Mouse (Mus musculus) mesoderm, embryonic 11.5 days (tissue): ENCODE data around the gene Cd2bp2.
"Not testable (repeated sequence)": the region's sequence is repeated elsewhere in the genome, so short reads cannot be mapped to it uniquely, and the experiment has no call there.

ENCODE experiments used
- DNase-seq: peaks from one replicate; pipeline ENCODE4 v3.0.0-alpha.2; 2012; ENCODE audit warnings: low read depth, low spot score

The Cd2bp2 gene

DNA sequence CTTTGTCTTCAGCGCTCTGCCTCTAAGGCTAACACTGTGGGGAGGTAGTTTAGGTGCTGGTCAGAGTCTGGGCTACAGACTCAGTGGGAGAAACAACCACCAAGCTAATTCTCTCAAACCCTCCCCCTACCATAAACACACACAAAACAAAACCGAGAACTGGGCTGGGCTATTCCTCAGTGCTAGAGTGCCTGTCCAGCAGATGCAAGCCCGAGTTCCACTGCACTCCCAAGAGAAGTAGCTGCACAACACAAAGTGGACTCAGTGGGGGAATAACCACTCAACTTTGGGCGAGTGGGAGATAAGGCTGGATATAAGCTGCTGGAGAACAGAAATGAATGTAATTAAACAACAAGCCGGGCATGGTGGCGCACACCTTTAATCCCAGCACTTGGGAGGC is 5.2 kb downstream of the Cd2bp2 start:
- no peak for DNase-seq

DNA sequence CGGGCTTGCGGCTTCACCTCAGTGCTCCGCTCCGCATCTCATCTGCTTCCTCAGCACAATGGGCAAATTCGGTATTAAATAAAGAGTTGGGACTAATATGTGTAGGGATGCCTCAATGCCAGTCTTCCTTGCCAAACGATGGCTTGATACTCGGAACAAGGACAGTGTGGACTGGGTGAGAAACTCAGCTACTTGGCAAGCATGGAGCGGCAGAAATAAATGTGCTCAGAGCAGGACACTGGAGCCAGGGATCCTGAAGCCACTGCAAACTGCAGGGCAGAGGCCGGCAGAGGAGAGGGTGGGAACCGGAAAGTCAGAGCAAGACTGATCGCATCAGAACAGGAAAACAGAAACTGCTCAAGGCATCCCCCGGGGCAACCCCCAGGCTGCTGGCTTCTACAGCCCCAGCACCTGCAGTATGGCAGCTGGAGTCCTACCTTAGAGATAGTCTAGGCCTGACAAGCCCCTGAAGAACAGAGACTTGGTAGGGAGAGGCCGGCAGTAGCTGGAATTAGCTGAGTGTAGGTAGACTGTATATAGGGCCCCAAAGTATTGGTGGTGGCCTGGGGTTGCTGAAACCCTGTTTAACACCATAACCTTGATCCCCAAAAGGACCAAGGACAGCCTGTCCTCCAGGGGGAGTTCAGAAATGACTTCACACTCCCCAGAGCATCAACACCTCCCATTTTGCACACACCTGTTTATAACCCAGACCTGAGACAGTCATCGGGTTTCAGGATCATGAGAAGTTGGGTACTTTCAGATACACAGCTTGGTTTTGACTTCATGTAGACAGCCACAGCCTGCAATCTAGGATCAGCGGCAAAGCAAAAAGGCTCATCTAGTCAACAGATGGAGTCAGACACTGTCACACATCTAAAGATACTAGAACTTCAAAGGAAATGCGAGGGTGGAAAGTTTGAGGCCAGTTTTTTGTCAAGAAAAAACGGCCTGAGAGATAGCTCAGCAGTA is 7.3 kb downstream of the Cd2bp2 start:
- no peak for DNase-seq

DNA sequence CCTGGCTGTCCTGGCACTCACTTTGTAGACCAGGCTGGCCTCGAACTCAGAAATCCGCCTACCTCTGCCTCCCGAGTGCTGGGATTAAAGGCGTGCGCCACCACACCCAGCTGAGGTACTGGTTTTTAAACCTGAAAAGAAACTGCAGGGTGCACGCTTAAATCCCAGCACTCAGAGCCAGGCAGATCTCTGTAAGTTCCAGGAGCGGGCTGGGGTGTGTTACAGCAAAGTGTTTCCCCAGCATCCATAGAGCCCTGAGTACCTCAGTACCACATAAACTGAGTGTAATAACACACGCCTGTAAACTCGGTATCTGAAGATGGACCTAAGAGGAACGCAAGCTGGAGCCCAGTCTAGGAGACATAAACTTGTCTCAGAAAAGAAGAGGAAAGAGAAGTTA is 8.5 kb downstream of the Cd2bp2 start:
- DNase-seq, result no peak

DNA sequence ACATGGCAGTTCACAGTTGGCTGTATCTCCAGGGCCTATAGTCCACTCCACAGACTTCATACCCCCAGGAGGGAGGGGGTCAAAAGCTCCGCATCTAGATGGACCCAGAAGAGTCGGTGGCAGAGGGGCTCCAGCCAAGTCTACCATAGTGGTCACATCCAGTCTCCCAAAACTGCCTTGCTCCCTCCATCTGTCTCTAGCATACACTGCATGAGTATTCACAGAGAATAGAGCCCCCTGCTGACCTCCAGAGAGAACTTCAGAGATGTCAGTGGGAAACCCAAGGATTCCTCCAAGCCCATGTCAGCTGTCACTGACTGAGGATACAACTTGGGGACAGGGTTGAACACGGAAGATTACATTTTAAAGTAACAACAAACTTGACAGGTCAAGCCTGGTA is 10.2 kb downstream of the Cd2bp2 start:
- DNase-seq, result no peak

DNA sequence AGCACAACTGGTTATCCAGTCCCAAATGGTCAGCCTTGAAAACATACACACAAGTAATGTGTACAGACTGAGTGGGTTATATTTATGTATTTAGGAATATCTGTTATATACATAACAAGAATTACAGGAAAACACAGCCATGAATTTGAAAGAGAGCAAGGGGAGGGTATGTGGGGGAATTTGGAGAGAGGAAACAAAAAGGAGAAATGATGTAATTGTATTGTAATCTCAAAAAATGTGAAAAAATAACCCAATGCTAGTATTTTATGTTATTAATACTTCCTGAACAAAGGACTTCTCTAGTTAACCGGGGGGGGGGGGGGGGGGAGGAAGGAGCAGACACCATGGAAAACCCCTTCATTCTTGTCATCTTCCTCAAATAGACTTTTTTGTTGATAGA is 11.1 kb downstream of the Cd2bp2 start:
- DNase-seq, result no peak

DNA sequence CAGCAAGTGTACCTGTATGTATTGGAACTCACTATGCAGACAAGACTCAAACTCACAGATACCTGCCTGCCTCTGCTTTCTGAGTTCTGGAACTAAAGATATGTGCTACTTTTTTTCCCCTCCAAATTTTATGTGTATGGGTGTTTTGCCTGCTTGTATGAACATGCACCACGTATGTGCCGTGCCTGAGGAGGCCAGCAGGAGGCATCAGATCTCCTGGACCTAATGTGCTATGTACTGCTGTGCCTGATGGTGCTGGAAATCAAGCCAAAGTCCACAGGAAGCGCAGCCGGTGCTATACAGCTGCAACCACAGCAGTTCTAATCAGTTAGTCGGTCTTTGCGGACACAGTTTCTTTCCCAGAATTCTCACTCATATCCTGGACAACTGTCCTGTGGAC is 12.0 kb downstream of the Cd2bp2 start:
- DNase-seq, result no peak

DNA sequence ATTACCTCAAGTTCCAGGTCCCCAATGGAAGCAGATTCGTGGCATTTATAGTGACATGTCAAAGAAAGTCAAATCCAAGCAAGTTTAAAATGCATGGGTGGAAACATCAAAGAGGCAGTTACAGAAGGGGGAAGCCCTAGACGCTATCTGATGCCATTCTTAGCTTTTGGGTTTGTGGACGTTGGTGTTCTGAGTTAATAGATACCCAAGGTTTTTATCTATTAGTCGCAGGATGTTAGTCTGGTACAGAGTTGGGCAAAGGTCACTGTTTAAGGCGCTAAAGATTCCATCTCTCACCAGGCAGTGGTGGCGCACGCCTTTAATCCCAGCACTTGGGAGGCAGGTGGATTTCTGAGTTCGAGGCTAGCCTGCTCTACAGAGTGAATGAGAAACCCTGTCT is 12.5 kb downstream of the Cd2bp2 start:
- DNase-seq, result no peak

DNA sequence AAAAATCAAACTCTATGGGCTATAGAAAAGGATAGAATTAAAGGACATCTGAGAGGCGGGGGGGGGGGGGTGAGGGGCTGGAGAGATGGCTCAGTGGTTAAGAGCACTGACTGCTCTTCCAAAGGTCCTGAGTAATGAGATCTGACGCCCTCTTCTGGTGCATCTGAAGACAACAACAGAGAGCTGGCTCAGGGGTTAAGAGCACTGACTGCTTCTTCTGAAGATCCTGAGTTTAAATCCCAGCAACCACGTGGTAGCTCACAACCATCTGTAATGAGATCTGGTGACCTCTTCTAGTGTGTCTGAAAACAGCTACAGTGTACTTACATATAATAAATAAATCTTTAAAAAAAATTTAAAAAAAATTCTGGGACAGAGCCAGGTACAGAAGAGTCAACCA is 14.1 kb downstream of the Cd2bp2 start:
- not testable (repeated sequence) for DNase-seq

DNA sequence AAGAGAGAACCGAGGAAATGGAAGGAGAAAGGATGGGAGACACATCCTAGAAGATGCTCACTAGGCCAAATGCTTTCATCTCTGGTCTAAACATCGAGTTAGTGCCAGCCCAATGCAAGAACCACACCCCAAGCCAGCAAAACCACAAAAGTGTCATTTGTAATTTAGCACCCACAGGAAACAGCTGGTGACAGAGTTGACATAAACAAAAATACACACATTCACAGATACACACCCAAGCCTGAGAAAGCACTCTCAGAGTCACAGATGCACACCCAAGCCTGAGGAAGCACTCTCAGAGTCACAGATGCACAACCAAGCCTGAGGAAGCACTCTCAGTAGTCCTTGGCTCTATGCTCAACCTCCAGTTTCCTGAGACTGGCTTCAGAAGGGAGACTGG is 15.1 kb downstream of the Cd2bp2 start:
- DNase-seq, result no peak

DNA sequence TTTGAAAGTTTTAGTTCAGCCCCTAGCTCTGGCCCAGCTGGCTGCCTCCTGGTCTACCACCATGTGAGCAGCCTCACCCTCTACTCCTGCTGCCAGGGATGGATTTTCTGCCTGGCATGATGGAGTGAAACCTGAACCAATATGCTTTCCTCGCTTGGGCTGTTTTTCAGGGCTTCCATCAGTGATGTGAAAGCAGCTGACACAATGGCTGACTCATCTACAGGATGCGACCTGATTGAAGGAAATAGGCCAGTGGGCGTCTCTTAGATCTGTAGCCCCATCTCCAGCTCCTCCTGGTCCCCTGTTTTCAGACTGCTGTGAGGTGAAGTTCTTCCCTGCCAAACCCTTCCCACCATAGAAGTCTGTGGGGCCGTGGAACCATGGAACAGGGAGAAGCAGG is 18.9 kb downstream of the Cd2bp2 start:
- DNase-seq, result no peak

DNA sequence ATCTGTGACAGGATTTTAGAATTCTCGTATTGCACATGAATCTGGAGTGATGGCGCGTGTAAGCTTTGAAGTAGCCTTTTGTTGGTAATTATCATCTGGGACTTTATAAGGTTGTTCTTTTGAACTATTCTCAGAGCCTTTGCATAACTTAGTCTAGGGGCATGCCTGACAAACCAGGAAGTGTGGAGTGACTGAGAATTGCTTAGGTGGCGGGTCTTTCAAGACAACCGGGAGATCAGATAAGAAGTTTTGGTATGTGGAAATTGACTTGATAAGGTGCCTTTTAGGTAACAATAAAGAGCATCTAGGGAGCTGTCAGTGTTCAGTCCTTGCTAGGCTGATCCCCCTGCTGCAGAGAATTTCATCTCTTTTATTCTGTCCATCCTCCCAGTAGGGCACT is 29.3 kb downstream of the Cd2bp2 start:
- DNase-seq, result no peak

DNA sequence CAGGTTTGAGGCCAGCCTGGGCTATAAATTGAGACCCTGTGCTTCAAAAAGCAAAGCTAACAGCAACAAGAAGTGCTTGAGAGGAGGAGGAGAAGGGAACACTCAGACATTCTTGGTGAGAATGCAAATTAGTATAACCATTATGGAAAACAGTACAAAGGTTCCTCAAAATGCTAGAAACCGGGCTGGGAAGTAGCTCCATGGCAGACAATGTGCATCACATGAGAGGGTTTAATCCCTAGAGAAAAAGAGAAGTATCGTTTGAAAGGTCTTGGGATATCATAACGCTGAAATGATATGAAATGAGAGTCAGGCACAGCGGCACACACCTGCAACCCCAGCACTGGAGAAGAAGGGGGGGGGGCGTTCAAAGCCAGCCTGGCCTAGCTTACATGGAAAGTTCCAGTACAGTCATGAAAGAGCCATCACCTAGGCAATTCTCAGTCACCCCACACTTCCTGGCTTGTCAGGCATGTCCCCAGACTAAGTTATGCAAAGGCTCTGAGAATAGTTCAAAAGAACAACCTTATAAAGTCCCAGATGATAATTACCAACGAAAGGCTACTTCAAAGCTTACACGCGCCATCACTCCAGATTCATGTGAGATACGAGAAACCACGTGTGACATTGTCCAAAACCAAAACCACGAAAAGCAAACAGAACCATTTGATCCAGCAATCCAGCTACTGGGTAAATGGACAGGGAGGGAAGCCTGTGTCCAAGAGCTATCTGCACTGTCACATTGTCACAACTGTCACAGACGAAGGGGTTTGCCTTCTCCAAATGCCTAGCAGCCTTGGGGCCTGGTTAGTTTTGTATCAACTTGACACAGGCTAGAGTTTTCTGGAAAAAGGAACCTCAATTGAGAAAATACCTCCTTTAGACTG is 30.0 kb downstream of the Cd2bp2 start:
- no peak for DNase-seq

DNA sequence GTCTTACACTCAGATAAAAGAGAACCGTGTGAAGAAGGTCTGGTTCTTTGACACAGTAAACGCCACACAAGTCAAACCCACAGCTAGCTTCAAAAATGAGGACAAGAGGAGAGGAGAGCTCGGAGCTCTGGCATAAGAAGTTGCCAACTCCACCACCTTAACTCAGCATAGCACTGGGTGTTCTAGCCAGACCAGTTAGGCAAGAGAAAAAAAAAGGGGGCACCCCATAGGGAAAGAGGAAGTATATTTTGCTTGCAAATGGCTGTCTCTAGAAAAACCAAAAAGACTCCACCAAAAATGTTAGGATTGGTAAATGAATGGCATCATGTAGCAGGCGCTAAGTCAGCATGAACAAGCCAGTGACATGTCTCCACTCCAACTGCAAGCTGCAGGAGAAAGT is 31.8 kb downstream of the Cd2bp2 start:
- no peak for DNase-seq

DNA sequence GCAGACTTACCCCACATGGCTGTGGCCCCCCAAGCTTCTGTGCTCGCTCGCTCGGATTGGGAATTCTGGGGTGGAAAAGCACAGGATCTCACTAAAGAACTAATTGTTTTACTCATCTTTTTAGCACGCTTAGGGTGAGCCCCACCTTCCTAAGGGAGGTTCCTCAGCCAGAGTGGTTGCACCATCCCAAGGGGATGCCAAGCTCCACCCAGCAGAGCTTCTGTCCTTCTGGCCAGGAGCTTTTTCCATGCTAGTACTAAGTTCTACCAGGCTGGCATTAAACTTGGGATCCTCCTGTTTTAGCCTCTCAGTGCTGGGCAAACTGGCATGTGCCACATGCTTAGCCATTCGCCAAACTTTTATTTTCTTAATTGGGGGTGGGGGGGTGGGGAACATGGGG is 33.3 kb downstream of the Cd2bp2 start:
- no peak for DNase-seq

DNA sequence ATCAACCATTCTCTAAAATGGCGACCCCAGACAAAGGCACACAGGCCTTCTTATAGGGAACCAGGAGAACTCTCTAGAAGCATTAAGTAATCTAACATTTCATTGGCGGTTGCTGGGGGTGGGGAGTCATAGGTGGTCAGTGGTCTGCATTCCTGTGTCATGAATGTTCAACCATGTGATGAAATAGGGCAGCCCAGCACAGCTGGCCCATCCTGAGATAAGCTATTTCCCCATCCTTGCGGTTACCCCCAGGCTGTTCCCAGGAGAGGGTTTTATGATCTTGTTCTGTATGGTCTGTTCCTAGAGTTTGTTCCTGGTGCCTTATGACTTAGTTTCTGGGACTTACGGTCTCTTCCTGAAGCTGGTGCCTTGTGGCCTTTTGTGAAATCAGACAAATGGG is 38.3 kb downstream of the Cd2bp2 start:
- no peak for DNase-seq

DNA sequence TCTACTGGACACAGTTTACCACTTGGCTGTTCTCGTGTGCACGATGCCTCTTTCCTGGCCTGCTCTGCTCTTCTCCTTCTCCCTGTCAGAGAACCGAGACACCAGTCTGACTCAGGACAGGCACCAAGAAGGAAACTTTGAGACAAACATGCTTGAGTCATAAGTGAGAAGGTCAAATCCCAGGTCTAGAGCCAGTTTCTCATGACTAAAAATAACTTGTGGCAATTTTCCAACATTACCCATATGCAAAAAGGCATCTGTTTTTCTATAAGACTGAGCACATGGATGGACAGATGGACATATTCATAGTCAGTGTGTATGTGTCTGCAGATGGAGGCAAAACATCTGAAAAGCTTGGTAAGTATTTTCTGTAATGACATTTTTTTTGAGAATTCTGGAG is 42.4 kb downstream of the Cd2bp2 start:
- no peak for DNase-seq

DNA sequence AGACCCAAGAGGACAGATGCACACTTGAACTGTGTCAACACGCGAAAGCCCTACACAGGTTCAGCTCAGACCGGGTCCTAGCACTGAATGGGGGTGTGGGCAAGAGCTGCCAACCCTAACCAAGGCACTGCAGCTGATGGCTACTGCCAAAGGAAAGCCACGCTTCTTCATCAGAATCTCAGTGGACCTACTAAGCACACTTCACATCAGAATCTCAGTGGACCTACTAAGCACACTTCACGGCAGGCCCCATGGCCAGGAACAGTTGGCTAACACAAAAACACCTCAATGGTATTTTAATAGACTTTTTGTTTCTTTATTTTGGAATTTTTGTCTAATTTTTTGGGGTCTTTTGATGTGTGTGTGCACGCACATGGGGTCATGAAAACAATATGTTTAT is 43.4 kb downstream of the Cd2bp2 start:
- DNase-seq, result no peak

DNA sequence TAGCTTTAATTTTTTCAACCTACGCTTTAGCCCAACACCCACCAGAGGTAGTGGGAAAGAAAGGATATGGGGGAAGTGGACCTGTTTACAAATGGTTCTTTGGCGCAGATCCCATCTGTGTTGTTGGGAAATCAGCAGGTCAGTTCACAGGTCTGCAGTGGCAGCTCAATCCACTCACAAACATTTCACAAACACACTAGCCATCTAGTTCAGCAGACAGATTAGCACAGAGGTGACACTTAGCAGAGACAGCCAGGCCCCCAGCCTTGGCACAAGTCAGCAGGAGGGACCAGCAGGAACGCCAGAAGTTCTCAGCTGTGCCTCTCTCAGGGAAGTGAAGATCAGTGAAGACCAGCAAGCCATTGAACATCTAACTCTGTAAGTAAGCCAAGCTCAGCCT is 47.9 kb downstream of the Cd2bp2 start:
- DNase-seq, result no peak

DNA sequence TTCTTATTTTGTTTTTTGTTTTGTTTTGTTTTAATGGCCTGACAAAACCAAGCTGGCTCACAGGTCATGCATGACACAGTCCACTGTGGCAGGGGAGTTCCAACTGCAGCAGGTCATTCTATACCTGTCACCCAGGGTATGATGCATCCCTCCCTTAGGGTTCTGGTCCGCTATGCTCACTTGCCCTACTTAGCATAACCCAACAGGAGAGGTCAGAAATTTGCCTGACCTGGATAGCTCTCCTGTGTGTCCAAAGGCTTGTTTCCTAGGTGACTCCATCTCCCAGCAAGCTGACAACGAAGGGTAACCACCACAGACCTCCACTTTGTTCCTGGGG is 49.6 kb downstream of the Cd2bp2 start:
- no peak for DNase-seq

DNA sequence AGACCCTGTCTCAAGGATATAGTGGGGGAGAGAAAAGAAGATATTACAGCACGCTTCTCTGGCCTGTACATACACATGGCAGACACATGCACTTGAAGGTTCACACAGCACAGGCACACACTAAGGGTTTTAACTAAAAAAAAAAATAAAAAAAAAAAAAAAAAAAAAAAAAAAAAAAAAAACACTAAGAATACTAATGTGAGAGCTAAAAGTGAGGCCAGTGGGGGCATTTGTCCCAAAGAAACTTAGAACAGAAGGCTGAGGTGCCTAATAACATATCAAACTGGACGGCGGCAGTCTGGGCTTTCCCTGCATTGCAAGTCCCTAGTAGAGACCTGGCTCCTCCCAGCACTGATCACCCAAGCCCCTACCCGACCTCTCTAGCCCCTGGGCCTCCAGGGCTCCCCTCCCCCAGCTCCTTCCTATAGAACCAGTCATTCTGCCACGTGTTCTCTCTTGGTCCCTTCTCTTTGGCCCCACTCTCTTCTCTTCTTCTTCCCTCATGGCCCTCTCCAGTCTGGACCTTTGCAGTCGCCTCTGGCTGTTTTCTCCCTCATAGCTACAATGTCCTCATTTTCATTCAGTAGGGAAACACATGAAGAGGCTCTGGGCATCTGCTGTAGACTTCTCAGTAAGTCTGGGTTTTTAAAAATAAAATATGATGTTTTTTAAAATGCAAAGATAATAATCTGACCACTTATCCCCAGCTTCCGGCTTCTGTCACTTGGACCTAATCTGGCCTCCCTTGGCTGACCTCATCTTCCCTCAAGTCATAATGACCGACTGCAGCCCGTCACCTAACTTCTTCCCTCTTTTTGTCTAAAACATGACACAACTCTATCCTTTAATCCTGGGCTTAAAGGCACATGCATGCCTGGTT is 50.2 kb downstream of the Cd2bp2 start:
- DNase-seq, result no peak

DNA sequence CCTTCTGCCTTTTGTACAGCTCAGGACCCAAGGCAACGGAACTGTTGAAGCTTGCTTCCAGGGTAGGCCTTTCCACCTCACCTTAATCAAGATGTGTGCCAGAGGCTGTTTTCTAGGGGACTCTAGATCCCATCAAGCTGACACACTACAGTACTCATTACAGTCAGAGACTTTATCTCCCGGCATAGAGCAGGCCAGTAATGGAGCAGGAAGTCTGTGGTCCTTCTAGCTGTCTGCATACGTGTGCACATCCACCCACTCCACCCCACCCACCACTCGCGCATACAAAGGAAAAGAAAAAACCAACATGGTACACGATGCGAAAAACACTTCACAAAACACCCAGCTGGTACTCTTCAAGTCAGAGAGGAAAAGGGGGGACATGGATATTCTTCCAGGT is 51.4 kb downstream of the Cd2bp2 start:
- no peak for DNase-seq

DNA sequence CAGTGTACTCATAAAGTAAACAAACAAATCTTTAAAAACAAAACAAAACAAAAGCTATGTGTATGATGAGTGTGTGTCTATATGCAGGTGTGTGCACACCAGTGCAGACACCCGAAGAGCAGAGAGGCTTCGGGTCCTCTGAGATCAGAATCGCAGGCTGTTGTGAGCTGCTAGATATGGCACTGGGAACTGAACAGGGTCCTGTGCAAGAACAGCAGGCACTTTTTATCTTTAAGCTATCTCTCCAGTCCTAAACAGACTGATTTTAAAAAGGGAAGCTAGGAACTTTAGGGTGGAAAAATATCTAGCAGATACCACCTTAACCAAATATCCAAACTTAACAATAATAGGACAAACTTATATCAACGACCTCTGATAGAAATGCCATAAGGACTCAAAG is 53.2 kb downstream of the Cd2bp2 start:
- DNase-seq, result no peak
